Mouse (Mus musculus): ENCODE measurements at regions not wholly inside any gene's neighbourhood (a gene's known extent, or its start where the extent isn't known, plus 50 kb on each side); places are given as distances from the start of the nearest gene placed in this dataset.

DNA sequence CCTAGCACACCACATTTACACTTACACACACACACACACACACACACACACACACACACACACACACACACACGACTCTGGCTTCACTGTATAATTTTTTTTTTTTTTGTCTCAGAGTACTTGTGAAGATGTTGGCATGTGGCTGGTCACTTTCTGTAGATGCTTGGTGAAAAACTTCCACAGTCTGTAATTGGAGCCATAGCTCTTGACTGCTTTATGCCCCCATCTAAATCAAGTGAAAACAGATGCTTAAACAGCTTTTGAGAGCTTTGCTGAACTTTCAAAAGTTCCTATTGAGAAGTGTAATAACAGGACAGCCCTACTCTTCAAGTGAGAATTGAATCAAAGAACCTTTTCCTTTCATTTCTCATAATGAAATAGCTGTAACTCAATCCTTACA, 317.7 kb downstream of the Gm21750 start:
- no peak for DNase-seq (ENCODE audit: low read depth)

DNA sequence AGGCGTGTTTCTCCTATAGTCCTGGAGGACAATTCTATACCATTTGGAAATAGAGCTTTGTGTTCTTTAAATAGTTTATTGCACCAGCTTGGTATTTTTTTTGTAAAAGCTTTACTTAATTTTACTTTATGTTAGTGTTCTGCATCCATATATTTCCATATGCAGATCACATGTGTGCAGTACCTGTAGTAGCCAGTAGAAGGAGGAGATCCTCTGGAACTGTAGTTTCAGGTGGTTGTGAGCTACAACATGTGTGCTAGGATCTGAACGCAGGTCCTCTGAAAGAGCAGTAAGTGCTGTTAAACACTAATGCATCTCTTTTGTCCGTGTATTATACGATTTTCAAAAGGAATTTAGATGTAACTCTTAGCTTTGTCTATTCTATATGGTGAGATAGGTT, 335.2 kb downstream of the Gm21750 start:
- DNase-seq (ENCODE audit: low read depth): no peak

DNA sequence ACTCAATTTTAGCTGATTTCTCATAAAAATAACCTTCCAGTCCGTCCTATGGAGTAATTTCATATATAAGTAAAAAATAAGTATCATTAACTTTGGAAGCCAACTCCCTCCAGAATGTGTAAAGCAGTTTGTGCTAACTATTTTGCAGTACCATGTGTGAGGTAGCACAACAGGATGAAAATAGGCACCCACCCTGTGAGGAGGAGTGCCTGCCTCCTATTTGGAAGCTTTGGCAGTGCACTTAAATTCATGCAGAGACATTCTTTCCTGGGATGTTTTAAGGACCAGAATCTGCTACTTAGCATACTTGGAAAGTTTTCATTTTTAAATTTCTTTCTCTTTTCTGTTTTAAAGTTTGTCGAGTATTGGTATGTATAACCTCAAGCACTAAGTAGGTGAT, 336.8 kb downstream of the Gm21750 start:
- DNase-seq (ENCODE audit: low read depth): no peak

DNA sequence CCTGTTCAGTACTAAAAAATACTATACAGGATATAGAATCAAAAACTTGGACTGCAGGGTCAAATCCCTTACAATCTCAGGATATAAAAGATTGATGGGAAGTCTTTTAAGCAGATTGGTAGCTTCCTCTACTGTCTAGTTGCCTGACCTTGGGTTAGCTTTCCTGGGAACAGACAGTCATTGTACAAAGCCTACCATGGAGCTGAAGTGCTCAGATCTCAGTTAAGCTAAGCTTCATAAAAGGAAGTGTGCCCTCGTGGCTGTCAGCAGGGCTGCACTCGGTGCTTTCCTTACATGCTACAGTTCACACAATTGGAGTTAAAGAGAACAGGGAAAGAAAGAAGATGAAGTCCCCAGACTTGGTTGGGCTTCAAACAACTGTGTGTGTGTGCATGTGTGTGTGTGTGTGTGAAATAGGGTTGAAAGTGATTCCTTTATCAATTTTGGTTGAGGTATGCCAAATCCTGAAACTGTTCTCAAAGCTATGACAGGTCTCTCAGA, 338.4 kb downstream of the Gm21750 start:
- no peak for DNase-seq (ENCODE audit: low read depth)

DNA sequence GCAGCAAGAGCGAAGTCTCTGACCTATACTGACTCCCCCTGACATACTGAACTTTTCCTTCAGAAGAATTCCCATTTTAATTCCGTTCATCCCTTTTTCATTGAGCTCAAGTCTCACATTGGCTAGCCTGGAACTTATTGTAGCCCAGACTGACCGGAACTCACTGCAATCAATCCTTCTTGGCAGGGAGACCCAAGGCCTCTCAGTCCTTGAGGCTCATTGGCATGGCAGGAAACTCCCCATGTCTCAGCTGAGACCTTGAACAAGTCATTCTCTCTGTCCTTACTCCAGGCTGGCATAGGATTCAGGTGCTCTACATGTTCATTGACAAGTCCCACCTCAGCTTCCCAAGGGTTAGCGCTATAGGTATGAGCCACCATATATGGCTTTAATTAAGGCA, 345.9 kb downstream of the Gm21750 start:
- no peak for DNase-seq (ENCODE audit: low read depth)

DNA sequence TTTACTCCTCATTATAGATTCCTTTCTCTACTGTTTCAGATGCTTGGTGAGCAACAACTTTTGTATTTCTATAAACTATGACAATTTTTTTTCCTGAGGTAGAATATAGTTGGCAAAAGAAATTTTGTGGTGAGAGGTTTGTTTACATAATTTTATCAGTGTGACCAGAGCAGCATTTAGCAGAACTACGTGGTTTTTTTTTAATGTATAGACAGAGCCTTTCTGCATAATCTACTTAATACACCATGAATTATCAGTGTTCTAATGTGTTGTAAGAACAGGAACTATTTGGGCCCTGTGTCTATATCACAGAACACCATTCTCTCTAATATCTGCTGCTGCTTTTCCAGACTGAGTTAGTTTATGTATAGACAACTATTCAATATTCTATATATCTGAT, 350.5 kb downstream of the Gm21750 start:
- no peak for DNase-seq (ENCODE audit: low read depth)

DNA sequence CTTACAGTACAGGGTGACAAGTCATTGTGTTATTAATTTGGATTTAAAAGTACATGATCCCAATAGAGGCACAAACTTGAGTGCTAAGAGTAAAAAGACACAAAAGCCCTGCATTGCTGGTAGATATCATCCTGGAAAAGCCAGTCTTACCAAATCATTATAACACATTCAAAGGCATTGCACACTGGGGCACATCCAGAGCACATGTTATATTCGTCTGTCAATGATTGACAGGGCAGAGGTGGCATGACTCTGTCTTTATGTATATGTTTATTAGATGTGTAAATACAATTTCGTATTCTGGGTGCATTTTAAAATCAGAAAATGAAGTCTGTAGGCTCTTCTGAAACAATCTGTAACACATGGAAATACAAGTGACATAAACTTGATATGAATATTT, 358.4 kb downstream of the Gm21750 start:
- no peak for DNase-seq (ENCODE audit: low read depth)

DNA sequence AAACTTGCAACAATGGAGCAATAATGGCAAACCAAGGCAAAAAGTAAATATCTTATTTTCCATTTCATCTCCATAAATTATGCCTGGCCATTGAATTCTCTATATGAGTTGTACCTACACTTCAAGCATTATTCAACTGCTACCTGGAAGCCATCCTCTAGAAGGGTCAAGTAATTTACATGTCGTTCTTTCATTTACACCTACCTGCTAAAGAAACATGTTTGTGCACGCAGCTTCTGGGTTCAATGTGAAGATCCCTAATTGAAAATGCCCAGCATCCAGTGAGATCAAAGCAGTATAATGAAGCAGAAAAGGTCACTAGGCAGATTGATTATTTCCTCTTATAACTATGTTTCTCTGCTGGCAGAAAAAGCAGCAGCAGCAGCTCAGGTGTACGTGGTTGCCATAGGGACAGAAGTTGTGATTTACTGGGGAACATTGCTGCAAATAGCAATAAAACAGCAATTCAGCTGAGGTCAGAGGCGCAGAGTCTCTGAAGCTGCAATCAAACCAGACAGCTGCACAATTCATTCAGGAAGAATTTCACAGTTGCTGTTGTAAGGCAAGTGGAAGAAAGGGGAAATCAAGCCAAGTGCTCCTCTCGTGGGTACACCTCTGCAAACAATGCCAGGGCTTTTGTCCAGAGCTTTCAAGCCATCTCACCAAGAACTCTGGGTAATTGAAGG, 386.1 kb downstream of the Gm21750 start:
- DNase-seq (ENCODE audit: low read depth): no peak

DNA sequence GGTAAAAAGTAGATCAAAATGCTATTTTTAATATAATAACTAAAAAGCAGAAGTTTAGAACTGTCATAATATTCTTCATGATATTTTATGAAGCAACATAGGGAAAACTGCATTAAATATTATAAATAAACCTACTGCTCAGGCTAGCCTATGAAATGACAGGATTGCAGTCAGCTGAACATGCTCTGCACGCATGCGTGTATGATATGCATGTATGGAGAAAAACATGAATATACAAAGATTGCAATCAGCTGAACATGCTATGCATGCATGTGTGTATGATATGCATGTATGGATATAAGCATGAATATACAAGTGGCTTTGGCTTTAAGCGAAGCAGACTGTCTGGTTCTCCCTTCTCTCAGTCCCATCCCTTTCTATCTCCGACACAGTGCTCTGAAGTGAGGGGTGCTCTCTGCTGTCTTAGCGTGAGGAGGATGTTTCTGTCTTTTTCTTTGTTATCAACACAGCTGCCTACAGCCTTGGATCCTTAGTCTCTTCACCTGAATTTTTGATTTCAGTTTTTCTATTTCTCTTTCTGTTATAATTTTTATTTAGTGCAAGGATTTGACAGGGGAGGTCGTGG, 386.8 kb downstream of the Gm21750 start:
- DNase-seq (ENCODE audit: low read depth): no peak

DNA sequence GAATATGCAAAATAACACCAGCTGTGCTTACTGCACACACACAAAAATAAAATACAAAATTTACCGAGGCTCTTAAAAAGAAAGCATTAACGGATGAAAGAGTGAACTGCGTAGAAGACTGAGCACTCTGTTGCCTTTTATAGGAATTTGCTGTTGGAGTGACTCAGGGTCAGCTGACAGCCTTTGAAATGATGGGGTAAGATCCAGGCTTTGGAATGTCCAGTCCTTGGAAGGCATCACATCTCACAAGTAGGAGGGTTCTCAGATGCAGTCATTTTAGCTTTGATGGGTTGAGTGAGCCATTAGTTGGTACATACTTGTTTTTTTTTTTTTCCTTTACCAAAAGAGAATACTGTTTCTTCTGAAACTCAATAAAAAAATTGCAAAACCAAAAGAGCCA, 387.4 kb downstream of the Gm21750 start:
- DNase-seq (ENCODE audit: low read depth): no peak

DNA sequence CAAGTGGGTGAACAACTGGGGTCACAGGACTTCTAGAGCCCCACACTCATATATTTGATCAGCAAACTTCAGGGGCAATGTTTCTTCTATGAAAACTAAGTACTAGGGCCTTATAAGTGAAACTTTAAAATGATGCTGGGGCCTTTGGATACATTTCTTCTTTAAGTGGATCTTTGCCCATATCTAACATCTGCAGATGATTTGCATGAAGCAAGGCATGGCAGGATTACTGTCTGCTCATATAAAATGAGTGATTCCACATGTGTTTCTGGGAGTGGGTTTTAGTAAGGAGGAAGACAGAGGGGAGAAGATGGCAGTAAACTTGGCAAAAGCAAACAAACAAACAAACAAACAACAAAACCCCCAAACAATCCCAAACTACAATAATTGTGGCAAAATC, 405.0 kb downstream of the Gm21750 start:
- DNase-seq (ENCODE audit: low read depth): no peak

DNA sequence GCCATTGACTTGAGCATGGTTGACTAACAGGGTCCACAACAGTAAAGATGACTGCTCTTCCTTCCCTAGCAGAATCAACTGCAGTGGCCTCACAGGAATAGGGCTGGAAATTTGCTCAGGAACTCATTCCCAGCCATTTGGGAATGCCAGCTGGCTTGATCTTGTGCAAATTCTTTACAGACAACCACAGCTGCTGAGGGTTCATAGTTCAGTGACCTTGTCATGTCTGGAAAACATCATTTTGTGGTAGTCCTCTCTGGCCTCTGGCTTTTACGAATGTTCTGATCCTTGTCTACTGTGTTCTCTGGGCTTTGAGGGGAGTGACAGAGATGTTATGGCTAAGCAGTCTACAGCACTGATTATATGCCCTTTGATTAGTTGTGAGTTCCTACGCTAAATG, 432.0 kb downstream of the Gm21750 start:
- no peak for DNase-seq (ENCODE audit: low read depth)

DNA sequence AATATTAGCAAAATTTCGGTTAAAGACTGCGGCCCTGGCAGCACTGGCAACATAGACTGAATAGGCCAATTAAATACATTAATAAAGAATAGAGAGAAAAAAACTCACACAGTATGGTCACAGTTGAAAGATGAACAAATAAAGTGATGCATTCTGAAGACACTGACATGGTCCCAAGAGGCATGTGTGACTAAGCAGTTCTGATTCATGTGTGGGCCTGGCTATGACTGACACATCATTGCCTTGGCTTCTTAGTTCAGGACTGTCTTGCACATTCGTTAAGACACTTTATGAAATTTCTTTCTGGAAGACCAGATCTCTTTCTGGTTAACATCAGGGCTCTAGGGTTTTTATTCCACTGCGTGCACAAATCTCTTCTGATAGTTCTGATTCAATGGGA, 438.7 kb downstream of the Gm21750 start:
- no peak for DNase-seq (ENCODE audit: low read depth)

DNA sequence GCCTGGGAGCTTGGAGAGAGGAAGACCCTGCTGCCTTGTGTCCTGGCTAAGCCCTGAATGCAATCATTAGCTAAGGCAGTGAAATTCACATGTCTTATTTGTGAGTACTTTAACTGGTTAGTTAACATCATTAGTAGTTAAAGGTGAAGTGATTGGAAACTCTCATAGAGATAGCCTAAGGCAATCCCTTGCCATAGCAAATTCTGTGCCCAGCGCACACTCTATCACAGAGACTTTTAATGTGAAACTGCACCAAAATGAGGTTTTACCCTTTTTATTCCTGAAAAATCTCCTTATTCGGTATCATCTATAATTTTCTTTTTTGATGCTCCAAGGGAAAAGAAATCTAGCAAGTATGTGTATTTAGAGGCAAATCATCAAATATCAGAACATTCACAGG, 451.6 kb downstream of the Gm21750 start:
- no peak for DNase-seq (ENCODE audit: low read depth)

DNA sequence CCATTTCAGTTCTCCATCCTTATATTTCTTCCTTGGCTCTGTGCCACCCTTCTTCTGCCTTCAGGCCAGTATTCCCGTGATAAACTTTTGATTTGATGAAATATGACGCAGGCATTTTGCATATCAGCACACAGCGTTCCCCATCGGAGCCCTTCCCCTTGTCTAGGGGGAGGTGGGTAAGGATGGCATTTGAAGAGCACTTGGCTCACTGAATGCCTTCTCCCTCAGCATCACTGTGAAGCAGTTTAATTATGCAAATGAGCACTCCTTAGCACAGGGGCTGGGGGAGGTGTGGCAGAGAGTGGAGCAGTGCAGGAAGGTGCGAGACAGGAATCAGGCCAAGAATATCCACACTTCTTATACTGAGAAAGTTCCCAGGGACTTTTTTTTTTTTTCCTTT, 452.1 kb downstream of the Gm21750 start:
- DNase-seq (ENCODE audit: low read depth): no peak

DNA sequence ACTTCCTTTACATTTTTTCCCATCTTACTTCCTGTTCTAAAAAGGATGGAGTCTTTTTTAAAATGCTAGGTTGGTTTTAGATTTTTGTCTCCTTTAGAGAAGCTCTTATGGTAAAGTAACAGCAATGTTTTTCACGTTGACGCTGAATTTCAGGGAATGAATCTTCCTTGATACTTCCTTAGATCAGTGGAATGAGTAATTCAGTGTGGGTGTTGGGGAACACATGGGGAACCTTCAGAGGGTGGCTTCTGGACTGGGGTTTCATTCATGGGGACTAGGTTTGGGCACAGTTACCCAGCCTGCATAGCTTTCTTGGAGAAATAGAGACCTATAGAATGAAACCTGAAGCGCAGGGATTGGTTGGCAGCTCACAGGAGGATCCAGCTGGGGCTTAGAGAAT, 452.5 kb downstream of the Gm21750 start:
- no peak for DNase-seq (ENCODE audit: low read depth)

DNA sequence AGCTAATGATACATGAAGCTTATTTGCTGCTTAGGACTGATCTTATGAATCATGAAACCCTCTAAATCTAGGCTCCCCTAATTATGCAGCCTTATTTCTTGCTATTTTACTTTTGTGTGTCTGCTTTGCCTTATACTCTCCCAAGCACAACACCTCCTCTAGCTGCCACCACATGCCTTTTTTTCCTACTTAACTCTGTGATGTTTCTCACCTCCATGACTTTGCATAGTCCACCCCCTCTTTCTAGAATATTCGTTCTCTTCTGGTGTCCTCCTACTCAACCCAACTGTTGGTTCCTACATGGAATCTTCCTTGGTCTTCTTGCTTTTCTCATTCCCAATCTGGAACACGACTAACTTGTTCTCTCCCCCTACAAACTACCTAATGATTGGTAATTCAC, 456.7 kb downstream of the Gm21750 start:
- DNase-seq (ENCODE audit: low read depth): no peak

DNA sequence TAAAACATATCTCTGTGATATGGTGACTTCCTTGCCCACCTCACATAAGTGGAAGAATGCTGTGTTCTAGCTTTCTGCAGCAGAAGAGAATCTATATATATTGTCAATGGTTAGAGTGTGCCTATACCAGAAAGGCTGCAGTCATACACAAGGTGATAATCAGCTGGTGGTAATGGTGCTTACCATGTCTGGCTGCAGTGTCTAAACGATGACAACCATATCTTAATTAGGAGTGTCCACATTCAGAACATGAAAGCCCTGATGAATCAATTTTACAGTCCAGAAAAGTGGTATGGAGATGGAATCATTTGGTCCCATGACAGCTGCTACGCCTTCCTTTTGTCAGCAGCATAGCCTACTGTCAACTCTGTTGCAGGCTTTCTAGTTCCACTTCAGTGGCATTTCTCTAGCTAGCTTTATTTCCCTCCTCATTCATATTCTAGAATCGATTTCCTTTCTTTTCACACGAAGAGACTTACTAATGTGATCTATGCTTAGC, 484.2 kb downstream of the Gm21750 start:
- DNase-seq (ENCODE audit: low read depth): no peak

DNA sequence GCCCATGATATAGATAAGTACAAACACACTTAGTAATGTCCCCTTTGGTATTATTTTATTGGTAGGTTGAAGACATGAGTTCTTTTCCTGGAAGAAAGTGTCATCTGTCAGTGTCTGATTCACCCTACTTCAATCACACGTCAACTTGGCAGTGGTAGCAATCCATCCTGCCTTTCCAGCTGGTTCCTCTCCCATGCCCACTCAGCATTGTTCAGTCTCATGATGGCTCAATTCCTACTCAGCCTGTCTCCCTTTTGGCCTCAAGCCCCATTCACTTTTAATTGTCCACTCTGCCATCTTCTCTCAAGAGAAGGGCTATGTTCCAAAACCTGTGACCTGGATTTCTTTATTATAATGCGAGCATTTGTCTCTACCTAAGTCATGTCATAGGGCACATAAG, 474.4 kb upstream of the Htr2a start:
- no peak for DNase-seq (ENCODE audit: low read depth)

DNA sequence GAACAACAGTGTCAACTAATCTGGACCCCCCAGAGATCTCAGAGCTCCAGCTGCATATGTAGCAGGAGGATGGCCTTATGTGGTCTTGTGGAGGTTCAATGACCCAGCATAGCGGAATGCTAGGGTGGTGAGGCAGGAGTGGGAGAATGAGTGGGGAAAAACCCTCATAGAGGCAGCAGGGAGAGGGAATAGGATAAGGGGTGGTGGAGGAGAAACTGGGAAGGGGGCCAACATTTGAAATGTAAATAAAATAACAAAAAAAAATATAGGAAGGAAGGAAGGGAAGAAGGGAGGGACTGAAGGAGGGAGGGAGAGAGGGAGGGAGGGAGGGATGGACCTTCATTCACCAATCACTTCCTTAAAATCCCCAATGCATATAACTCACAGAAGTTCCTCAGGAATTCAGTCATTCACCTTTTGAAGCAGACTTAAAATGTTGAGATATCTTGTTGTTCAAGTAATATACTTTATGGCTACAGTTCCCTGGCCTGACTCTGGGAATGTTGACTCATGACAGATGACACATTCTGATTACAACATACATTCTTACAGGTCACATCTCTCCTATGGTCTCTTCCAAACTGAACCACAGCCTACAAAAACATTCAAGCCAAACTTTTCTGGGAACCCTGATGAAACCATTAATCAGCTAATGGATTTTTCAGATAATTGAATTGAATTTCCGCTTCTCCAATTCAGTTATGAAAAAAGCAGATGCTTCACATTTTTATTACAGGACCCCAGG, 471.3 kb upstream of the Htr2a start:
- no peak for DNase-seq (ENCODE audit: low read depth)

DNA sequence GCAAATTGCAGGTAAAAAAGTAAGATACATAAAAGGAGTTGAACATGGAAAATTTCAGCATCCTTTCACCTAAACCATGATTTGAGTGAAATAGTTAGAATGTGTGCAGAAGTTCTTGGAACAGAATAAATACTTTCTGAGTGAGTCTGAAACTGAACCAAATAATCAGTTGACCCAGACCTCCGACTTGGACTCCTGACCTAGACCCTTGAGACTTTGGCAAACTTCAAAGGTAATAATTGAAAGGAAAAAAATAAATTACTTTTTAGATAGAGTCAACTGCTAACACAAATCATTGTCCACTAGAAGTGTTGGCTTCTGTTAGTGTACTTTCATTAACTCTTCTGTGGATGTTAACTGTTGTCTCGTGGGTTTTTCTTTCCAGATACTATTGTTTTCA, 460.6 kb upstream of the Htr2a start:
- DNase-seq (ENCODE audit: low read depth): no peak

DNA sequence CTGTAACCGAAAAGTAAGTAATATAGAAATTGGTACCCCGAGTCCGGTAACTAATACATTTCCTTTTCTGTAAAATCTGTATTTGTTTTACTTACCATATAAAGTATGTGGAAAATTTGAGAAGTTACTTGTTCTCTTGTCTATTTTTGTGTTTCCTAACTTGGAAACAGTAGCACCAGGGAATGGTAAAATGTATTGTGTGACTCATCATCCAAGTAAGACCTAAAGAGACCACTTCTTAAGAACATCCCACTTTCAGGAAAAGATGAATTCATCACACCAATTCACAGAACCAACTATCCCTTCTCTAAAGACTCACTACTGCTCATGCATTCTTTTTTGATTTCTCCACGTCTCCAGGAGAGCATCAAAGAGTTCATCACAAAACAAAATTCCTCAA, 457.6 kb upstream of the Htr2a start:
- DNase-seq (ENCODE audit: low read depth): no peak

DNA sequence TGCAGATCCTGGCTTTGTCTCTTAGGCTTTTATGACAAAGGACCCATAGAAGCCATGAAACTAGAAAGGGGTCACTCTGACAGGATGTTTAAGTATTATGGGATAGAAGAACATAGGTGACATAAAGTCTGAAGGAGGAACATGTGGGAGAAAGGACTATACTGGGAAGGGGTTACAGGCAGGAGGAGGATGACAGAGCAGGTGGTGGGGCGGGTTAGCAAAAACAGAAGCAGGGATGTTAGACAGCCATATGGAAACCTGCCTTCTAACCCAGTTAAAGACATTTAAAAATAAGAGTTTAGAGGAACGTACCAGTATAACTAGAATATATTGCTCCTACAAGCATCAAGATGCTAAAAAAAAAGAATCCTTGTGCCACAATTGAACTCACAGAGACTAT, 438.9 kb upstream of the Htr2a start:
- no peak for DNase-seq (ENCODE audit: low read depth)
